Mouse (Mus musculus): ENCODE results near the gene Prss30.
A peak's percentile ranks its signal among the peaks of the same experiment; 100 is the strongest.

Gene Prss30

DNA sequence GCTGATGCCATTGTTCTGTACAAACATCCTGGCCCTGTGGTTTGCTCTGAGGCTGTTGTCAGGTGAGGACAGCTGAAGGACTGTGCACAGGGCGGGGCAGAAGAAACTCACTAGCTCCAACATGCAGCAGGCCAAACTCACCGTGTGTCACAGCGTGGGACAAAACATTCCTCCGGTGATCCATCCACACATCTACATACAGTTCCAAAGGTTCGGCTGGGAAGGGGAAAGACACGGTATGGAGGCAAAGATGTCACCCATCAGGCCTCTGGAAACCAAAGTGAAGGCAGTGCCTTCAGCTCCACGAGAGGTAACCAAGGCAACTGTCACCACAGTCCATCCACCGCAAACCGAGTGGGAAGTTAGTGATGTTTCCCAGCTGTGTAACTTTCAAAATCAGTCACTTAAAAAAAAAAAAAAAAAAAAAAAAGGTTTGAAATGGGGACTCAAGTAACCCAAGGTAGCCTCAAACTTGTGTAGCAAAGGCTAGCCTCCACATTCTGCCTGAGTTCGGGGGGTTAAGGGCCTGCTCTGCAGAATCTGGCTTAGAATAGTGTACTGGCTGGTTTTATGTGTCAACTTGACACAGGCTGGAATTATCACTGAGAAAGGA lies at the start of gene Prss30:
Gene Prss30, minus strand, starts transcription at position 270 of the 613 bp plus-strand sequence.
- no peak for DNase-seq

DNA sequence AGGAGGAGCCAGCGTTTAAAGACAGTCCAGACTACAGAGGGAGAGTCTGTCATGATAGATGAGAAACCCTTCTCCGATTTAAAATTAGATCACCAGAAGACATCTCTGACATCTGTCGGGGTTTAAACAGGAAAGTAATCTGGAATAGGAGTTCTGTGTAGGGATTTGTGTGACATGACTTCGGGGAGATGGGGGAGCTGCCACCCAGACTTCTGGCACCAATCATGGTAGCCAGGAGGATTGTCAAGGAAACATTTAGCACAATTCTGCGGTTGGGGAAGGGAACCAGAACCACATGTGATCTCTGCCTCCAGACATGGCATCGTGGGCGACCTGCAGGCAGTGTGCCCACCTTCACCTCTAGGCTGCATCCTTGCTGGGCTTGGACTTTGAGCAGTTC lies 49.1 kb upstream of the Prss30 start:
- DNase-seq = no peak

DNA sequence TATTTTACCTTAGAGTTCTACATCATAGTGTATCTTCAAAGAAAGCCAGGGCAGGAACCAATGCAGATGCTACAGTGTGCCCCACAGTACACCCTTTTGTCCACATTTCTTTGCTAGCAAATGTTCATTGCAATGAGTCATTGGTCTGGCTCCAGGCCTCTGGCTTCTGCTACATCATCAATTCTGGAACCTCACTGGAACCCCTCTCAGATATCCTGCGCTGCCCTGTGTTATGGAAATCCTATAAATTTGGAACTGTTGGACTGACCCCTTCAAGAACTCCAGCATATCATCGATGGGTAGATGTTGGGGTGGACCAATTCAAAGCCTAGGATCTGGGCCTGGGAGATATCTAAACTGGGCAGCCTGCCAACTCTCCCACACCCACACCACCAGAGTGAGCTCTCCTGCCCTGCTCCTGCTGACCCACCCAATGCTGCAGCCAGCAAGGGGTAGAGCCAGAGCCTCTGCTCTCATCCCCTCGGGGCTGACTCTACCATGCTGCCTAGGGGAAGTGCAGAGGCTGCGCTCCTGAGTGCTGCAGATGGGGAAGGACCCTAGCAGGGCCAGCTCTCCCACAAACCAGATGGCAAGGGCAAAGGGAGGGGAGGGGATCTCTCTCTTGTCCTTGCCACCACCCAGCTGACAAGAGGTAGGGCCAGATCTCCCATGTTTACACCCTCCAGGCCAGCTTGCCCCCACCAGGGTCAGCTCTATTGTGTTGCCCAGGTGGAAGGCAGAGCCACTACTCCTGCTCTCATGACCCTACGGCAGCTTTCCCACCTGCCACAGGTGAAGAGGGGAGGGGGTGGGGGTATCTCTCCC lies 41.2 kb upstream of the Prss30 start:
- DNase-seq = no peak

- no peak for DNase-seq
Observed at GRCm38 (mm10) chr17:24020696-24021095, 40.3 kb upstream of the Prss30 start.

DNA sequence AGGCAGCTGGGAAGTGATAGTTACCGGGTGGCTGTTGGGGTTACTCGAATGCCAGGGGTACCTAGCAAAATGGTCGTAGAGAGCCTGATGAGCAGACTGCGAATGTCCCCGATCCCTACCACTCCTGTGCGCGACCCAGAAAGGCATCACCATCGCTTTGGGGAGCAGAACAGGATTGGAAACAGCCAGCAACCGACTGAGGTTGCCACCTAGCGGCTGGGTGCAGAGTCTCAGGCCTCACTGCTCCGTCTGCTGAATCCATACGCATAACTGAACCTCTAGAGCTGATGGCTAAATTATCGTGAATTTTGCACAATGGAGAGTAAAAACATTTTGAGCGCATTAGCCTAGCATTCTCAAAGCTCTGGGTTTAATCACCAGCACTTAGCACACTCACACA lies 35.4 kb upstream of the Prss30 start:
- peak in 1 of 2 experiments; percentile 21 for DNase-seq

- DNase-seq = no peak
Observed at GRCm38 (mm10) chr17:24014433-24014965, 34.1 kb upstream of the Prss30 start.

DNA sequence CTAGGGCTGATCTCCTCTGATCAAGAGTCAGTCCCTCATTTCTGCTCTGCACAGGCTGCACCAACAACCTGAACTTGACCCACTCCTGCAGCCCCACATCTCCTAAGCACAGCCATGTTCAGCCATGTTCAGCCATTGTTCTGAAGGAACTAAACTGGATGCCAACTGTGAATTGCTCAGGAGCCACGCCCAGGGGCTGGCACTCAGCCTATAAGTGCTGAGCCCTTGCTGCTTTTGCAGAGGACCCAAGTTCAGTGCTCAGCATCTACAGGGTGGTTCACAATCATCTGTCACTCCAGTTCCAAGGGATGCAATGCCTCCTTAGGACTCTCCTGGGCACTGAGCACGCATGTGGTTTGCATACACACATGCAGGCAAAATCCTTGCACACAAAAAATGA lies 32.6 kb upstream of the Prss30 start:
- DNase-seq = no peak

GRCm38 (mm10) chr17:24009617-24010016 lies 29.3 kb upstream of the Prss30 start:
- DNase-seq = no peak

GRCm38 (mm10) chr17:24008105-24008504 lies 27.7 kb upstream of the Prss30 start:
- no peak for DNase-seq

DNA sequence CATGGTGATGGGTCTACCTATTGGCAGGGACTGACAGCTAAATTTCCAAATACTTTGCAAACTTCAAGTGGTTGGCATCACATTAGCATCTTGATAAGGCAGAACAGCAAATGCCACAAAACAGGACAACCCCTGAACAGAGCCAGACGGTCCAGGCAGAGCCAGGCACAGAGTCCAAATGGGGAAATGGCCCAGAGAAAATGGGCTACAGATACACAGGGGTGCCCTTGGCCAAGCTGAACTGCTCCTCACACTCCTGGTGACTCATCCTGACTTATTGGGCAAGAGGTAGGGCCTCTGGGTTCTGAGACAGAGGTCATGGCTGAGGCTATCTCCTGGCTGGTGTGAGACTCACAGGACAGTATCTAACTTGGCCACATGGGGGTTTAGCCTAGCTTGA lies 27.0 kb upstream of the Prss30 start:
- DNase-seq = no peak

DNA sequence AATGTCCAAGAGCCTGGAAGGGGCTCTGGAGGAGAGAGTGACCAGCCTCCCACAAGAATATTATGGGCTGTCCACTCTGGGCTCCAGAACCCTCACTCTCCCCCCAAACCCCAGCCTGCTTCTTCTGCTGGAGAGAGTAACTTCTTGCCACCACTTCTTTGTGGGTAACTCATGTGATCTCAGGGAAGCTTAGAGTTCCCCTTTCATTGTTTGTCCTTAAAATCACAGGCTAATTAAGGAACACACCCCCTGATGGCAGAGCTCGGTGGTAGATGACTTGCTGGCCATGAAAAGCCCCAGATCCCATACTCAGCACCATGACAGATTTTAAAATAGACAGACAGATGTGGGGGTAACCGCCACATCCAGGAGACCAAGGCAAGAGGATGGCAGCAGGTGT lies 26.6 kb upstream of the Prss30 start:
- no peak for DNase-seq

GRCm38 (mm10) chr17:24005049-24005448 lies 24.7 kb upstream of the Prss30 start:
- no peak for DNase-seq

GRCm38 (mm10) chr17:24004071-24004665 lies 23.8 kb upstream of the Prss30 start:
- DNase-seq = peak; percentile 50 to 55

DNA sequence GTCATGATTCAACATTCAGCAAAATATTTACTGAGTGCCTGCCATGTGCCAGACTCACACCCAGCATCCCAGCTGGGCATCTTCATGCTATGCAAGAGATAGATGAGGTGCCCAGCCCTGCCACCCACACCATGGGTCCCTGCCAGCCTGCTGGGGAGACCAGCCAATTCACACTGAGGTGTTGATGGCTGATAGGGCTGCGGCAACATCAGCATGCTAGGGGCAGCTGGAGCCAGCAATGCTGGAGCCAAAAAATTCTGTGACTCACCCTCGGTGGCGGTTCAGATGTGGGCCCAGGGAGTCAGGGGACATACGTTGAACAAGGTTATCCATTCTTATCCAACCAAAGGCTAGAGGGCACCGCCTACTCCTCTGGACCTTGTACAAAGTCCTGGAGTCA lies 20.0 kb upstream of the Prss30 start:
- peak in 1 of 2 experiments; percentile 11 for DNase-seq

DNA sequence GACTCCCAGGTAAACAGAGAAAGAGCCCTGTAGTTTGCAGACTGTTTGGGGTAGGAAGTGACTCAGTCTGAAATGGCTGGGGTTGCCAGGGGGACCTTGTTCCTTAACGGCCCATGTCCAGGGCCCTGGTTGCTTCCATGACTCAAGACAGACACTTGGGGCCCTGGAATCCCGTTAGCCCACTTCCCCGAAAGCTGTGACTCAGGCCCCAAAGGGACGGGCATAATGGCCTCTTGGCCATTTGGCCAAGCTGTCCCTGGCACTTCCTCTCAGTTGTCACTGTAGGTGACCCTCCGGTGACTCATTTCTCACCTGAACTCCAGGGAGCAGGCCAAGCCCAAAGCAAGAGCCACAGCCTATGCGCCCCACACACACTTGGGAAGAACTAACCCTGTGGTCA lies 18.0 kb upstream of the Prss30 start:
- no peak for DNase-seq

DNA sequence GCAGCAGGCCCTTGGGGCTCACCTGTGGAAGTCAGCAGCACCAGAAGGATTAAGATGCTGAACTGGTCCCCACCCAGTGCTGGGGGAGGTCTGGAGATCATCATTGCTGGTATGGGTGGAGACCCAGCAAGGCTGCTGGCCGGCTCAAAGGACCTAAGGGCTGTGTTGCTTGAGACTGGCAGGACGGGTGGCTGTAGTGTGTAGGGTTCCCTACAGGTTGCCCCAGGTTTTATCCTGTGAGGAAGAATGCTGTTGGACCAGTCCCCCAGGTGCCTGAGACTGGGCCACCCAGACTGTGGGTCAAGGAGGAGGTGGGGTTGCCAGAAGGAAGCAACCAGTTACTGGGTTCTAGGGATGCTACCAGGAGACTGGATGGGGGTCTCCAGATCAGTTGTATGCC lies 17.5 kb upstream of the Prss30 start, which contains the start of gene Prss22:
Gene Prss22, minus strand, starts transcription at position 200 of the 400 bp plus-strand sequence.
- no peak for DNase-seq

- DNase-seq = no peak
Observed at GRCm38 (mm10) chr17:23995421-23995820, 15.1 kb upstream of the Prss30 start.

- DNase-seq = no peak
Observed at GRCm38 (mm10) chr17:23994667-23995066, 14.3 kb upstream of the Prss30 start.

GRCm38 (mm10) chr17:23993559-23994428 lies 13.4 kb upstream of the Prss30 start:
- DNase-seq = peak; percentile 90 to 92

DNA sequence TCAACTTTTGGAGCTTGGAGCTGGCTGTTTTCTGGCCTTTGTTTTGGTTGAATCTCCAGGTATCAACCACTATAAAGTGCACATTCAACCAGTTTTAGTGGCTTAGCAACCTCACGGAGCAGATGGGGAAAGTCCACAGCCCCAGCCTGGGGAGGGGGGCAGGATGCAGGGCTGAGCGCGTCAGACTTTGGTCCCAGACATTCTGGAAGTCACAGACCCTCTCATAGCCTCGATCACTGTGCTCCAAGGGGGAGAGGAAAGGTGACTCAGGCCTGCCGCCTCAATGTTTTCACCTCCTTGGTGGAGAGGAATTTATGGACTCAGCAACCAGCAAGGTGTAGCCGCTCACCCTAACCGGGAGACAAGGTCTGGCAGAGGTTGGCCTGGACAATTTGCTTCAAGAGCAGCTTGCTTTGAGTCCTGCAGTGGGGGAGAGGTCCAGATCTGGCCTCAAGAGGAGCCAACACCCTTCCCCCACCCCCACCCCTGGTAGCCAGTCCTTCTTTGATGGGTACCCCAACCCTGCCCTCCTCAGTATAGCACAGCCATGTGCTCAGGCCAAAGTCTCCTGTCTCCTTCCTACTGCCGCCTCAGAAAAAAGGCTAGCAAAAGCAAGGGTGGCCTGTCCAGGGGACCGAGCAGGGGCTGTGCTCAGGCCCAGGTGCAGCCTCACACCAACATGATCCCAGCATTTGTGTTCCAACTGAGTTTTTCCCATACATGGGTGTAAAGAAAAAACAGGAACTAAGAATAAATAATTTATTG lies 12.6 kb upstream of the Prss30 start:
- DNase-seq = no peak

DNA sequence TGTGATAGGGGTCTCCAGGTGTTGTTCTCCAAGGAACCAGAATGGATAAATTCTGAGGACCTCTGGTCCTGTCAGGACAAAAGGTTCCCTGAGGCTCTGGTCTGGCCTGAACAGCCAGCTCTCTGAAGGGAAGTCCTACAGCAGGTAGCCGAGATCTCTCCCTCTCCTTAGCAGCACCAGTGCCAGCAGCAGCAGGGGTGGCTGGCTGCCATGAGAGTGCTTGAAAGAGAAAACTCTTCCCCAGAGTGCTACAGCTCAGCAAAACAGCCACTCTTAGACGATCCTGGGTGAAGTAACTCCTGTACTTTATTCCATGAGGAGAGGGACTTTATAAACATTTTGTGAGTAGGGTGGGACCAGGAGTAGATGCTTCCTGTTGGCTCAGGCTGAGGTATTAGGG lies 9.4 kb upstream of the Prss30 start:
- no peak for DNase-seq

GRCm38 (mm10) chr17:23984989-23985388 lies 4.6 kb upstream of the Prss30 start:
- DNase-seq = no peak
